Mouse (Mus musculus): ENCODE data around the gene Aldob. TPM values are rescaled to one million over a fixed set of nuclear protein-coding genes. Genes with fewer than 3 reads are reported as not detected.

Gene Aldob
- total and polyA plus RNA-seq, 2 experiments from 2014 or later = 0.73 to 0.88 TPM

DNA sequence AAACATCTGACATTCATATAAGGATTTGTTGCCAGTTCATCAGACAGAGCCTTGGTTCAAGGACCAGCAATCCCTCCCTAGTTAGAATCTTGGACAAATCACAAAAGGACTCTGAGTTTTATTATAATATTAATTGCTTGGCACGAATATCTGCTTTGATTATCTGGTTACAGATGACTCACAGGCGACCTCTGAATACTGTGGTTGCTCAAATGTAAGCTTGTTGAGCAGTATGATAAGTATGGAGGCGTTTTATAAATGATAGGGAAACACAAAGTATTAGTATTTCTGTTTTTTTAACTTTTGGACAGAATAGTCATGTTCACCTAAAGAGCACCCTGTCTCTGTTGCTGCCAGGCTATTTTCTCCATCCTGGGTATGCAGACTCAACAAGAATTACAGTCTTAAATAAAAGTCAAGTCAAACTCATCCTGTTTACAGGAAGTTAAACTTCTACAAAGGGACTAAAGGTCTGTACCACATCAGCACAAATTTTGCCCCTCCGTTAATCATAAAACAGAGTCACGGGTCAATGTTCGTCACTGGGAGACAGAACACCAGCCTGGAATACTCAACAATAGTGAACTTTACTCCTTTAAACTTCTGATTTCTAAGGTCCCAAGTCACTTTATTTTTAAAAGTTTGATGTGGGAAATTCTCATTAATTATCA, 2.3 kb downstream of the Aldob start:
- no peak for TF ChIP-seq CTCF (IDR thresholded peaks at IDR 0.05)
- Histone ChIP-seq H3K27me3 (ENCODE audit: insufficient read depth, low read length) (no peaks in the 10 kb centered on the region), H3K4me1 (ENCODE audit: insufficient read depth, low read length) (no peaks in the 10 kb centered on the region), H3K36me3 (ENCODE audit: insufficient read depth, low read length) (no peaks in the 10 kb centered on the region), H3K4me2 (ENCODE audit: low read depth, low read length, poor library complexity, severe bottlenecking) (no peak overlapping the region), H3K9me3 (ENCODE audit: low read length) (no peaks in the 10 kb centered on the region), H3K9ac (replicated peaks; ENCODE audit: low read length, poor library complexity, severe bottlenecking) (no peak overlapping the region), H3K27ac (ENCODE audit: low read depth, low read length) (no peak overlapping the region), H3K4me3 (ENCODE audit: low read depth, low read length) (no peak overlapping the region)
- 80% methylated on average over 6 of the region's 6 CpGs for WGBS
- no peak for ATAC-seq (ENCODE audit: low FRiP score)
- no peak for DNase-seq (ENCODE audit: low spot score)

DNA sequence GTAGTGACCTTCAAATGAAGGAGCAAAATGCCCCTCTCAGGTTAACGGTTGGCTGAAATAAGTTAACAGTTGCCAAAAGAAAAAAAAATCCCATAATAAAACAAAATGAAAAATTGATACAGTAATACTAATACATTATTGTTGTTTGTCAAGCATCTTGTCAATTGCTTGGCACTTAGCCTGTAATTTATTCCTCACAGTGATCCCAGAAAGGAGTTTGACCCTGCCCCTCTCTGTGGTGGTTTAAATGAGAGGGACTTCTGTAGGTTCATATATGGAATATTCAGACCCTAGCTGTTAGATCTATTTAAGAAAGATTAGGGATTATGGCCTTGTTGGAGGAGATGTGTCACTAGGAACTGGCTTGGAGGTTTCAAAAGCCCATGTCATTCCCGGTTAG, 3.3 kb downstream of the Aldob start:
- H3K36me3 ChIP-seq (ENCODE audit: insufficient read depth, low read length) = no peaks in the 10 kb centered on the region
- no peak for ATAC-seq (ENCODE audit: low FRiP score)
- no peaks in the 10 kb centered on the region for H3K4me1 ChIP-seq (ENCODE audit: insufficient read depth, low read length)
- no peak overlapping the region for H3K9ac ChIP-seq (replicated peaks; ENCODE audit: low read length, poor library complexity, severe bottlenecking)
- DNase-seq (ENCODE audit: low spot score) = no peak
- H3K4me2 ChIP-seq (ENCODE audit: low read depth, low read length, poor library complexity, severe bottlenecking) = no peak overlapping the region
- TF ChIP-seq CTCF (IDR thresholded peaks at IDR 0.05) = no peak
- H3K27ac ChIP-seq (ENCODE audit: low read depth, low read length) = no peak overlapping the region
- H3K27me3 ChIP-seq (ENCODE audit: insufficient read depth, low read length) = no peaks in the 10 kb centered on the region
- WGBS = 88% methylated on average over 2 of the region's 2 CpGs
- H3K4me3 ChIP-seq (ENCODE audit: low read depth, low read length) = no peak overlapping the region
- no peaks in the 10 kb centered on the region for H3K9me3 ChIP-seq (ENCODE audit: low read length)

DNA sequence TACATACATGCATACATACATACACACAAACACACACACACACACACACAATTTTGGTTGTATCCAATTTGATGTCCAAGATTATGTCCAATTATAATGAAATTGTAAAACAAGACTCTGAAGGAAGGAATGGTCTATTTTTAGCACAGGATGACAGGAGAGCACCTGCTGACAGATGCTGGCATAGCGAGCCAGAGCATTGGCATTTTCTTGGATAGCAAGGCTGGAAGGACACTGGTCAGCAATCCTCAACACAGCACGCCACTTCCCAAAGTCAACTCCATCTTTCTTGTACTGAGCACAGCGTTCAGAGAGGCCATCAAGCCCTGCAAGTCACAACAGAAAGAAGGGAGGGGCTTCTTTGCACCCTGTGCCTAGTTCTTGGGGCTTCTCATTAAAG, 8.4 kb downstream of the Aldob start:
- H3K36me3 ChIP-seq (ENCODE audit: insufficient read depth, low read length) = no peaks in the 10 kb centered on the region
- DNase-seq (ENCODE audit: low spot score) (no peak), ATAC-seq (ENCODE audit: low FRiP score) (no peak)
- WGBS = 80% methylated on average over 3 of the region's 3 CpGs
- H3K9me3 ChIP-seq (ENCODE audit: low read length) = no peaks in the 10 kb centered on the region
- no peaks in the 10 kb centered on the region for H3K4me1 ChIP-seq (ENCODE audit: insufficient read depth, low read length)
- H3K4me3 ChIP-seq (ENCODE audit: low read depth, low read length) = no peak overlapping the region
- no peaks in the 10 kb centered on the region for H3K27me3 ChIP-seq (ENCODE audit: insufficient read depth, low read length)
- H3K27ac ChIP-seq (ENCODE audit: low read depth, low read length) = no peak overlapping the region
- no peak for TF ChIP-seq CTCF (IDR thresholded peaks at IDR 0.05)
- H3K4me2 ChIP-seq (ENCODE audit: low read depth, low read length, poor library complexity, severe bottlenecking) = no peak overlapping the region
- H3K9ac ChIP-seq (replicated peaks; ENCODE audit: low read length, poor library complexity, severe bottlenecking) = no peak overlapping the region

DNA sequence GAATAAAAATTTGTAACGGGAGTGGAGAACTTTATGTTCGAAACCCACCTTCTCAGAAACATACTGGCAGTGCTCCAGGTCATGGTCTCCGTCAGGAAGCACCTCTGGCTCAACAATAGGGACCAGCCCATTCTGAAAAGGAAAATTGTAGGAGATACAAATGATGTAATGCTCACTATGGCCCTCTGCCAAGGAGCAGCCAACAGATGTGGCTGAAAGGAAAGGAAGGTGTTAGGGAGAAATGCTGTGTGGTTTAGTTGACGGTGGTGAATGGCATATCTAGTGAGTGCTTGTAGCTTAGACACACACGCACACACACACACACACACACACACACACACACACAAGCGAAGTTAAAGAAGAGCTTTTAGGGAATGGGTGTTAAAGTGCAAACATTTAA, 9.7 kb downstream of the Aldob start:
- H3K27ac ChIP-seq (ENCODE audit: low read depth, low read length) = no peak overlapping the region
- no peak overlapping the region for H3K4me2 ChIP-seq (ENCODE audit: low read depth, low read length, poor library complexity, severe bottlenecking)
- no peak for DNase-seq (ENCODE audit: low spot score)
- ATAC-seq (ENCODE audit: low FRiP score) = no peak
- H3K4me1 ChIP-seq (ENCODE audit: insufficient read depth, low read length) = no peaks in the 10 kb centered on the region
- H3K9me3 ChIP-seq (ENCODE audit: low read length) = no peaks in the 10 kb centered on the region
- H3K9ac ChIP-seq (replicated peaks; ENCODE audit: low read length, poor library complexity, severe bottlenecking) = no peak overlapping the region
- no peak overlapping the region for H3K4me3 ChIP-seq (ENCODE audit: low read depth, low read length)
- H3K27me3 ChIP-seq (ENCODE audit: insufficient read depth, low read length) = no peaks in the 10 kb centered on the region
- no peaks in the 10 kb centered on the region for H3K36me3 ChIP-seq (ENCODE audit: insufficient read depth, low read length)
- no peak for TF ChIP-seq CTCF (IDR thresholded peaks at IDR 0.05)
- WGBS = 74% methylated on average over 6 of the region's 6 CpGs

DNA sequence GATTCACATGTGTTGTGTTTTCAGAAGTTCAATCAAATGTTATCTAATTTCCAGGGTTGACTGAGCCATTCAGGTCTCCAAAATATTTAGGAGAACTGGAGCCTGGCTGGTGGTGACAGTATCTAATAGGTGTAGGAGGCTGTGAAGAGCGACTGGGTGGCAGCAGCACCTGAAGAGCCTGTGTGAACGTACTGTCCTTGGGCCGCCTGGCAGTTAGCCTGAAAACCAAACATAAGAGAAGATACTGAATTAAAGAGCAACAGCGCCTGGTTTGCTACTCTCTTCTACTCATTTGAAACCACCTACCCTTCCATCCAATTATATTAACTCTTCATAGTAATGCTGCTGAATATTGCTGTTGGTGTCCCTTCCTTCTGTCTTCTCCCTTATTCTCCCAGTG, 12.7 kb downstream of the Aldob start:
- no peak for DNase-seq (ENCODE audit: low spot score)
- no peaks in the 10 kb centered on the region for H3K9me3 ChIP-seq (ENCODE audit: low read length)
- H3K9ac ChIP-seq (replicated peaks; ENCODE audit: low read length, poor library complexity, severe bottlenecking) = no peak overlapping the region
- no peak for TF ChIP-seq CTCF (IDR thresholded peaks at IDR 0.05)
- no peaks in the 10 kb centered on the region for H3K27me3 ChIP-seq (ENCODE audit: insufficient read depth, low read length)
- no peak for ATAC-seq (ENCODE audit: low FRiP score)
- WGBS = 91% methylated on average over 4 of the region's 4 CpGs
- no peaks in the 10 kb centered on the region for H3K4me1 ChIP-seq (ENCODE audit: insufficient read depth, low read length)
- no peak overlapping the region for H3K27ac ChIP-seq (ENCODE audit: low read depth, low read length)
- no peaks in the 10 kb centered on the region; the same call in 1 of the 2 replicates for H3K36me3 ChIP-seq (ENCODE audit: insufficient read depth, low read length)
- no peak overlapping the region for H3K4me2 ChIP-seq (ENCODE audit: low read depth, low read length, poor library complexity, severe bottlenecking)
- H3K4me3 ChIP-seq (ENCODE audit: low read depth, low read length) = no peak overlapping the region

DNA sequence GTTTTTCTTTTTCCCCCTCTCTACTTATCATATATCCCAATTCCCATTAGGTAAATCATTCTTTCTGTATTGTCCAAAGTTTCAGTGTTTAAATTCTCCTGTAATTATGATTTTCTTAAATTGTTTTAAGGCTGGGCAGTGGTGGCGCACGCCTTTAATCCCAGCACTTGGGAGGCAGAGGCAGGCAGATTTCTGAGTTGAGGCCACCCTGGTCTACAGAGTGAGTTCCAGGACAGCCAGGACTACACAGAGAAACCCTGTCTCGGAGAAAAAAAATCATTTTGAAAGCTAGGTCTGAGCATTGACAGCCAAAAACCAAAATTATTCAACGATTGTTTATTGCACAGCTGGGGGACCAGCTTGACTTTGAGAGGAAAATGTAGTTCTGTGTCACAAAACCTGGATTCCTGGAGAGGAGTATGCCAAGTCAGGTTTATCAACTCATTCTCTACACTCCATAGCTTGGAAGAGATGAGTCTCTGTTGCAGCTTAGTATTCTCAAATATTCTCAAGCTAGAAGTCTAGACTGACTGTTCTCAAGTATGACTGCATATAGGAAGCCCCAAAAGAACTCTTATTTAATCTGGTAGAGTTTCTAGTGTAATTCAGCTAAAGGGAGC, 13.6 kb downstream of the Aldob start:
- Histone ChIP-seq H3K27me3 (ENCODE audit: insufficient read depth, low read length) (no peaks in the 10 kb centered on the region), H3K27ac (ENCODE audit: low read depth, low read length) (no peak overlapping the region), H3K9me3 (ENCODE audit: low read length) (no peaks in the 10 kb centered on the region), H3K9ac (replicated peaks; ENCODE audit: low read length, poor library complexity, severe bottlenecking) (no peak overlapping the region), H3K4me2 (ENCODE audit: low read depth, low read length, poor library complexity, severe bottlenecking) (no peak overlapping the region), H3K4me3 (ENCODE audit: low read depth, low read length) (no peak overlapping the region), H3K4me1 (ENCODE audit: insufficient read depth, low read length) (no peaks in the 10 kb centered on the region), H3K36me3 (ENCODE audit: insufficient read depth, low read length) (peaks cover 2% of the 10 kb centered on the region; the same call in 1 of the 2 replicates)
- TF ChIP-seq CTCF (IDR thresholded peaks at IDR 0.05) = no peak
- ATAC-seq (ENCODE audit: low FRiP score) (no peak), DNase-seq (ENCODE audit: low spot score) (no peak)
- WGBS = 94% methylated on average over 4 of the region's 4 CpGs
